Mouse (Mus musculus) adipose tissue, adult 10 weeks (tissue): ENCODE data around the gene Gm49318. TPM values are rescaled to one million over a fixed set of nuclear protein-coding genes. Genes with fewer than 3 reads are reported as not detected.

Experiments
- polyA plus RNA-seq: library from polyadenylated mRNA; stranded (reverse); fragments of 350-450 nt; fragmentation: Illumina TruSeq; extraction: RNeasy Lipid Tissue Mini Kit (QIAGEN cat#74804); gene quantifications from one replicate; pipeline ENCODE4 v1.2.3, GENCODE M21; 2014; ENCODE audit warnings: low read depth, low replicate concordance

Gm49318 gene
- not detected for polyA plus RNA-seq

GRCm38 (mm10) chr9:22070791-22071573 lies at the start of gene Gm49318, which contains the start of gene Zfp653:
Gm49318 (minus strand) TSS chr9:22071259.
Zfp653 (minus strand) TSS chr9:22071376.

GRCm38 (mm10) chr9:22116740-22117426 lies 45.8 kb upstream of the Gm49318 start, which contains the start of gene Elof1:
Elof1 (minus strand) TSS chr9:22117172.

GRCm38 (mm10) chr9:22098993-22099696 lies 28.1 kb upstream of the Gm49318 start, which contains the start of gene Cnn1:
Cnn1 (plus strand) TSS chr9:22099216.

GRCm38 (mm10) chr9:22085022-22085834 lies 14.2 kb upstream of the Gm49318 start, which contains the start of gene Ecsit:
Ecsit (minus strand) TSS chr9:22085438.

GRCm38 (mm10) chr9:22051958-22052254 lies 19.2 kb downstream of the Gm49318 start, which contains the start of gene Elavl3:
Elavl3 (minus strand) TSS chr9:22052023.

GRCm38 (mm10) chr9:22002194-22003162 lies 68.6 kb downstream of the Gm49318 start, which contains the start of the genes Ccdc151 and Prkcsh:
Ccdc151 (minus strand) TSS chr9:22002634.
Prkcsh (plus strand) TSS chr9:22002806.

GRCm38 (mm10) chr9:21989230-21990110 lies 81.6 kb downstream of the Gm49318 start, which contains the start of gene Rgl3:
Rgl3 (minus strand) TSS chr9:21989446.

Other genes starting within 250 kb of the Gm49318 start
- gene Angptl8, start 235.7 kb downstream of the Gm49318 start, polyA plus RNA-seq, result 3.0 TPM
- gene Dock6, start 218.6 kb downstream of the Gm49318 start, polyA plus RNA-seq, result 30.9 TPM
- 36.3 TPM for gene Rab3d, start 153.1 kb downstream of the Gm49318 start, polyA plus RNA-seq
- gene Ccdc159, start 143.8 kb downstream of the Gm49318 start, polyA plus RNA-seq, result 8.7 TPM
- 141 TPM for gene Tmem205, start 143.7 kb downstream of the Gm49318 start, polyA plus RNA-seq
- gene Plppr2, start 134.2 kb downstream of the Gm49318 start, polyA plus RNA-seq, result 7.7 TPM
- gene Swsap1, start 115.5 kb downstream of the Gm49318 start, polyA plus RNA-seq, result 15.6 TPM
- 4.1 TPM for gene Epor, start 107.8 kb downstream of the Gm49318 start, polyA plus RNA-seq
- gene Rgl3, start 81.8 kb downstream of the Gm49318 start, polyA plus RNA-seq, result 23.4 TPM
- 2.1 TPM for gene Ccdc151, start 68.6 kb downstream of the Gm49318 start, polyA plus RNA-seq
- gene Prkcsh, start 68.5 kb downstream of the Gm49318 start, polyA plus RNA-seq, result 107 TPM
- 0.05 TPM for gene Elavl3, start 19.2 kb downstream of the Gm49318 start, polyA plus RNA-seq
- gene Zfp653, start 117 bp upstream of the Gm49318 start, polyA plus RNA-seq, result 7.2 TPM
- gene Ecsit, start 14.2 kb upstream of the Gm49318 start, polyA plus RNA-seq, result 26.5 TPM
- 56.7 TPM for gene Cnn1, start 28.0 kb upstream of the Gm49318 start, polyA plus RNA-seq
- 111 TPM for gene Elof1, start 45.9 kb upstream of the Gm49318 start, polyA plus RNA-seq
- gene Acp5, start 64.5 kb upstream of the Gm49318 start, polyA plus RNA-seq, result 206 TPM
- gene Pigyl, start 85.6 kb upstream of the Gm49318 start, polyA plus RNA-seq, result 59.1 TPM
- 3.3 TPM for gene Zfp872, start 116.8 kb upstream of the Gm49318 start, polyA plus RNA-seq
- 40.6 TPM for gene Zfp809, start 154.5 kb upstream of the Gm49318 start, polyA plus RNA-seq
- 0.55 TPM for gene Zfp599, start 188.6 kb upstream of the Gm49318 start, polyA plus RNA-seq
- 13.2 TPM for gene Zfp810, start 236.4 kb upstream of the Gm49318 start, polyA plus RNA-seq